Mouse (Mus musculus): ENCODE measurements around the gene Grasp.

- TF ChIP-seq CTCF (IDR thresholded peaks at IDR 0.05; ENCODE audit: low read depth), result peak; percentile 45
- no peak for TF ChIP-seq EP300 (IDR thresholded peaks at IDR 0.05; ENCODE audit: low read depth)
Measured at GRCm38 (mm10) chr15:101242645-101243044, 18.7 kb downstream of the Grasp start.

All from liver, postnatal 0 days (tissue).